Mouse (Mus musculus) kidney, adult 11 months (tissue): ENCODE data around the gene Pxt1.
A peak's percentile ranks its signal among the peaks of the same experiment; 100 is the strongest.

Experiments used
- DNase-seq: peaks from one replicate; pipeline ENCODE4 v3.0.0; 2022

Gene Pxt1

GRCm38 (mm10) chr17:28913940-28914339 lies 29.7 kb downstream of the Pxt1 start:
- no peak for DNase-seq

- DNase-seq, result peak; percentile 75
Measured at GRCm38 (mm10) chr17:28913200-28913599, 30.4 kb downstream of the Pxt1 start.

- peak; percentile 45 for DNase-seq
Measured at GRCm38 (mm10) chr17:28910139-28910538, 33.5 kb downstream of the Pxt1 start.

- DNase-seq, result peak; percentile 42
Measured at GRCm38 (mm10) chr17:28909252-28909941, 34.2 kb downstream of the Pxt1 start.

GRCm38 (mm10) chr17:28907959-28908358 lies 35.7 kb downstream of the Pxt1 start:
- DNase-seq, result no peak

- DNase-seq, result no peak
Measured at GRCm38 (mm10) chr17:28905377-28905916, 38.2 kb downstream of the Pxt1 start.

GRCm38 (mm10) chr17:28904546-28905376 lies 38.9 kb downstream of the Pxt1 start:
- DNase-seq, result peak; percentile 28

- no peak for DNase-seq
Measured at GRCm38 (mm10) chr17:28901559-28901958, 42.1 kb downstream of the Pxt1 start.

- no peak for DNase-seq
Measured at GRCm38 (mm10) chr17:28899427-28899826, 44.2 kb downstream of the Pxt1 start.

GRCm38 (mm10) chr17:28898249-28898648 lies 45.4 kb downstream of the Pxt1 start:
- no peak for DNase-seq

- DNase-seq, result no peak
Measured at GRCm38 (mm10) chr17:28897817-28898216, 45.8 kb downstream of the Pxt1 start.

- DNase-seq, result no peak
Measured at GRCm38 (mm10) chr17:28896095-28896780, 47.4 kb downstream of the Pxt1 start.

GRCm38 (mm10) chr17:28895217-28895875 lies 48.3 kb downstream of the Pxt1 start:
- DNase-seq, result no peak

- DNase-seq, result no peak
Measured at GRCm38 (mm10) chr17:28894050-28894767, 49.4 kb downstream of the Pxt1 start.

GRCm38 (mm10) chr17:28886266-28886665 lies 57.4 kb downstream of the Pxt1 start:
- no peak for DNase-seq

- no peak for DNase-seq
Measured at GRCm38 (mm10) chr17:28885231-28885630, 58.4 kb downstream of the Pxt1 start.
